Mouse (Mus musculus) hematopoietic stem cell, adult 5-6 weeks (primary cell): ENCODE results near the gene Glce. TPM values are rescaled to one million over a fixed set of nuclear protein-coding genes. Genes with fewer than 3 reads are reported as not detected.

ENCODE experiments used
- ATAC-seq, 2 experiments: fragments of 125-278 bp in 1 of 2; replicated peaks in 1 of 2; 2 replicates each; pipeline ENCODE4 v1.8.0; 2016 to 2017; ENCODE audit warnings: inconsistent platforms in 2 of 2, mild to moderate bottlenecking in 2 of 2, moderate number of reproducible peaks in 2 of 2, low read depth in 1 of 2, moderate TSS enrichment in 1 of 2; ENCODE audit not compliant: low FRiP score in 2 of 2, poor library complexity in 2 of 2, severe bottlenecking in 2 of 2, insufficient read depth in 1 of 2, low TSS enrichment in 1 of 2
- total RNA-seq: library from RNA; stranded (forward); fragments of 172-1452, 232-1000 nt; gene quantifications from 2 replicates; pipeline ENCODE4 v1.2.3, GENCODE M21; 2017

Glce gene
- total RNA-seq, 1 experiment from 2014 or later, result 19.3 TPM

DNA sequence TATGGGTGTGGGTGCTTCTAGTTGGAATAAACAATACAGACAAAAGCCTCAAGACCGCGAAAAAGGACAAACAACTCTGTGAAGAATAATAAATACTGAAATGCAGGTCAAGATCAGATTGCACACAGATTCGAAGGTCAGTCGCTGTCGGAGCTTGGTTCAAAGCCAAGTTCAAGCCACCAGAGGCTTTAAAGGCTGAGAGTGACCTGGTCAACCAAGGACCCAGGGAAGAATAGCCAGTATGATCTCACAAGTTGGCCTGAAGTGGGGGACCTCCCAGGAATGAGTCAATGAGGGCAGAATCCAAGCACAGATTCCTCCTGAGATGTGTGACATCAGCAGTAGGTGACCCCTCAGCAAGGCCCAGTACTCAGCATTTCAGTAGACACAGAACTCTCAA, 8.3 kb upstream of the Glce start:
- no peak for ATAC-seq

DNA sequence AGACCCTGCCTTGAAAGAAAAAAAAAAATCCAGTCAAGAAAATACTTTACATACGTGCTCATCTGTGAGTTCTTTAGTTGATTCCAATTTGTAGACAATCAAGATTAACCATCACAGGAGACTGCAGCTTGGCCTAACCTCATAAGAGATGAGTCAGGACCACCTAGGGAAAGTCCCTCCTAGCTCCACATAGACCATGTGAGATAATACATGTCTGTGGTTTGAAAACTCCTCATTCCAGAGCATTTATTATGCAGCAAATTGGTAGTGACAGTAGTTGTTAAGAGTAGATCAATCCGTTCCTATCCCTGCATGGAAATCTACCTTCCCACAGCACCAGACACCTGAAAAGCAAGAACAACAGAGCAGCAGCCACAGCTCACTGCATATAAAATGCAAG, 5.6 kb upstream of the Glce start:
- ATAC-seq, result no peak

DNA sequence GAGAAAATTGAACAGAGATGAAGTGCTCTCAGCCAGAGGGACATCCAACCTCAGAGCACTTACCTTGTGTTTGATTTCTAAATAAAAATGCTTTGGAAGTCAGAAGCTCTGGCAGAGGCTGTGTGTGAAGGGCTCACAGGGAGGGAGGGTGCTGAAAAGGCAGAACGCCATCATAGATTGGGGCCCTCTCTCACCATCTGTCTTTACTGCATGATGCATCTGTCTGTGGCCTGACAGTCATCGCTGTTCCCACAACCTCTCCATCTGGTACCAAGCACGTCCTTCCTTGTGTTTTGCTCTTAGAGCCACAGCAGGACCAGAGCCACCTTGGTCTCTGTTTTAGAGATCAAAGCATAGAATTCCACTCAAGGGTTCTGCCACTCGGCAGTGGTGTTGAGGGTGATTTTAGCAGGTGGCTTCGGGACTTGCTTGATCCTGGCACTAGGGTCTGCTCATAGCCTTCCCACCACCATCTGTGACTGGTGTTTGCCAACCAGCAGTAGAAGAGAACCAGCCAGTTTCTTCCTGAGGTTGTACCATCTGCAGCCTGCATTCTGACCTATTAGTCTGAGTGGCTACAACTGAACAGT, 3.6 kb upstream of the Glce start:
- ATAC-seq, result no peak

DNA sequence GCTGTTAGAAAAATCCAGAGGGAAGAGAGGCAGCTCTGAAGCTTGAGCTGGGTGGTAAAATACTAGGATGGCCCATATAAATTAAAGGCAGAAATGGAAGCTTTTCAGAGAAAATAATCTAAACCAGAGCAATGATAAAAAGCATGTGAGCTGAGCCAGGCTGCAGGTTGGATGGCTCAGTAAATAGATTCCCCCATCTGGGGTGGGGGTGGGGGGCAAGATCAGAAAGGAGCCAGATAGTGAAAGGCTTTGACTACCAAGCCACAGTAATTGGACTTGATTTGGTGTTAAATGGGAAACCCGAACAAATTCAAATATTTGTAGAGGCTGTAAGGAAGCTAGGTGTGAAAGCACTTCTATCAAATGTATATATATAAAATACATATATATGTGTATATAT, 1.8 kb upstream of the Glce start:
- no peak for ATAC-seq

DNA sequence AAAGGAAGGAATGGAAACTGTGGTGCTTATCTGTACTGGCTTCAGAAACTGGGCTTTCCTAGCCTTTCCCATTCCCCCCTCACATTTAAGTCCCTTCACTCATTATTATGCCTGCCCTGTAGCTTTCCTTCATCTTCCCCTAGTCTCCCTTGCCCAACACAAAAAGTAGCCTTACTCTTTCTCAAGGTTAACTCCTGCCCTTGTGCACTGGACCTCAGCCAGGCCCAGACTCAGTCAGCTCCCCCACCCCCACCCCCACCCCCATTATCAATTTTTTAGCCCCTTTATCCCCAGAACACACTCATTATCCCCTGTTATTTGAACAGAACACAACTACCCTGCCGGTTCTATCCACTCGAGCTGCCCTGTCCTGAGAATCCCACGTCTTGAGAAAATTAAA, 1.0 kb upstream of the Glce start:
- ATAC-seq, result no peak

DNA sequence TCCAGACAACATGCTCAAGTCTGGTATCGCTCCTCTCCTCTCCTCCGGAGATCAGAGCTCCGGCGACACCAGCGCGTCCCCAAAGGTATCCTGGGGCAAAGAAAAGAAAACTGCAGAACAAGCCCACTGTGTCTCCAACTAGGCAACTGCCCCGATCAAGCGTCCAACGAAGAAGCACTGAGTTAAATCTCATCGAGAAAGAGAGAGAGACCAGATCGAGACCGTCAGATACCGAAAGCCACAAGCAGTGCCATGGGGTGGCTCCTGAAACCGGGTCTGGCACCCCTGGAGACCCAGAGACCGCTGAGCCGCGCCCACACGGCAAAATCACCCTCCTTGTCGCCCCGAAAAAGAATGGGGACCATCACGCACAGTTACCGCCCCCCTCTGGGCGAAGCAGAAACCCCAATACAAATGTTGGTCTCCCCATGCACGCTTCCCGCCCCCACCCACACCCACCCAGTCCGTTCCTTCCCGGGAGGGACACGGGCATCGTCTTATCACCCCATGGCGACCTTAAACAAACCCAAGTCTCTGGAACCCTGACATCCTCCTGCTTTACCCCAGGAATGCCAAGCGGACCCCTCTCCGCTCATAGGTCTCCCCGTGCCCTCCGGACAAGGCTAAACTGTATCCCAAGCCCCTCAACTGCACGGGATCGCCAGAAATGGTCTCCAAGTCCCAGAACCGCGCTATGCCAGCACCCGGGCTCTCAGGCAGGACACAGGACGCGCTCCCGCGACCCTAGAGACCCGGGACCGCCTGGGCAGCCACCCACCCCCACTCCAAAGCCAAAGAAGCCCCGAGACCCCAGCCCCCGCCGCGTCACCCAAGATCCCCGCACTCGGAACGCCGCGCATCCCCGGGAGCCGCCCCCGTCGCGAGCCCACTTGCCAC, 656 bp downstream of the Glce start:
- ATAC-seq, result no peak; a peak in 1 of 4 replicates

DNA sequence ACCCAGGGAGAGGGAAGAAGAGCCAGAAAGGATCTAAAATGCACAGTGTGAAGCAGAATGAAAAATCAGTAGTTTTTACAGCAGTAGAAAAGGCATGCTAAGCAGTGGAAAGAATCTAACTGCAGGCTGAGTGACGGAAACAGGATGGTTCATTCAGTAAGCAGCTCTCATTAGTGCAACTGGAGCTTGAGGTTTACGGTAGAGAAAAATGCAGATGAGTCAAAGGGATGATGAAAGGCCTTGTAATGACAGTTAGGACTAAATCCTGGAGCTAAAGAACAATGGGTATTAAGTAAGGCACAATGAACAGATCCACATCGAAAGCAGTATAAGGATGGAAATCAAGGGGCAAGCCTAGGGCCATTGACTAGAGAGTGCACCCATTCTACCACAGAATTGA, 3.7 kb downstream of the Glce start:
- no peak for ATAC-seq

DNA sequence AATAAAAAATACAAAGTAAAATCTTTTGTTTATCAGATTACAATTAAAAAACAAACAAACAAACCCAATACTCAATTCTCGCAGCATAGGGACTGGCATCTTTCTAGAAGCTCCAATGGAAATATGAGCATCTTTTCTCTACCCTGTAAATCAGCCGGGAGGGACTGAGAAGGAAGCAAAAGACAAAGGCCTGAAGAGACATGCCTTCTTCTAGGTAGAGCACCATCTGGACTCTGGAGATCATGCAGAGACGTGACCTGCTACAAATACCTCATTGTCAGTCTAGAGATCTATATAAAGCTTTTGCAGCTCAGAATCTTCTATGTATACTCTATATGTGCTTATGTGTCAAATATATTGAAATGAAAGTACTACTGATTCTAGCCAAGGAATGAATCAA, 6.6 kb downstream of the Glce start:
- no peak for ATAC-seq

DNA sequence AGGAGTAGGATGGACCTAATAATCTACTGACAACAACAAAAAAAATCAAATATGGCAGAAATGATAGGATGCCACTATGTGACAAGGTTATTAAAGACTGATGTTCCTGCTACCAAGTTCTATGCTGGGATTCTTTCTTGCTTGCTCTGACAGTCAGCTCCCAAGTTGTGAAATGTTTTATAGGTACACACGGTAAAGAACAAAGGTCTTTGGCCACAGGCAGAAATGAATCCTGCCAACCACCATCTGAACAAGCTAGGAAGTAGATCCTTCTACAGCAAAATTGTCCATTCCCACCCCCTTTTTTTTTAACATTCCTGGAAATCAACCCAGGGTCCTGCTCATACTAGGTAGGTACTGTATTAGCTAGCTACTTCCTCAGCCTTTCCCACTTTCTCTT, 25.9 kb downstream of the Glce start:
- ATAC-seq, result no peak

DNA sequence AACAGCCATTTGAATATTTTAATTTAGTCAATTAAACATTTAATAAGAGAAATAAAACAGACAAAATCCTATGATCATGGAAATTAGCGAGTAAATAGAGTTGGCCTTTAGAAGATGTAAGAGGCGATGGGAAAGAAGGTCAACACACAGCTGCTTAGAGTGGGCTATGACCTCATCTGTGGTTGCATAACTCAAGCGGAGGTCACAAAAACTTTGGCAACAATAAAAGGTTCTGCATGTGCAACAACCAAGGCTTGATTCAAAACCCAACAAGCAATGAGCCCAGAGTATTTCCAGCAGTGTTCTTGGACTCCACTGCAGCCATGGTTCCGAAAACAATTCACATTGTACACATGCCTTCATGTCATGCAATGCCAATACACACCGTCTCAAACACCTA, 30.9 kb downstream of the Glce start:
- ATAC-seq, result no peak

DNA sequence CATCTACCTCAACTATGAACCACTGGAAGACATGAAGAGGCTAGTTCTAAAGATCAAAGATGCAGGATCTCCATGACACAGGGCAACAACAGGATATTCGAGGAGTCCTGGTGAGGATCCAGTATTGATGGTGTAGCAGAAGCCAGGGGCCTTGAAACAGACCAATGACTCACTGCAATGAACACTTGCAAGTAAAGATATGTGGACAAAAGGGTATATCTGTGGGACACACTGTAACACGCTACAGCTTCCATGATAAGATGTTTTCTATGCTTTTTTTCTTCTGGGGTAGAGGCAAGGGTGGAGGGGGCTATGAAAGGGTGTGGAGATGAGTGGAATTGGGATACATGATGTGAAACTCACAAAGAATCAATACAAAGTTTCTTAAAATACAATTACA, 36.9 kb downstream of the Glce start:
- ATAC-seq, result no peak

DNA sequence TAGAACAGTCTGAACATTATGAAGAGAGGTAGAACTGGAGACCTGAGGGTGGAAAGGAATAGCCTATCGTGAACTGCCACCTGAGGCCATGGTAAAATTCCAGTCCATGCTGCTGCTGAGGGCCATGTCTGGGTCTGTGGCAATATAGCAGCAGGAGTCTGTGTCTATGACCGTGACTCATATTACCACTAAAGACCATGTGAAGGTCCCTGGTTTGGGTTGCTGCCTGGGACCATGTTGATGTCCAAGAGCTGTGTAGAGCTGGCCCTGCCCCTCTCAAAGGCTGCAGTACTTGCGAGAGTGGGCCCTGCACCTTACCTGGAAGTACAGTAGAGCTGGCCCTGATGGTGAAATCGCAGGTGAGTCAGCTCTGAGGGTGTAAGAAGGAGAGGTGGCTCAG, 37.6 kb downstream of the Glce start:
- ATAC-seq, result no peak

DNA sequence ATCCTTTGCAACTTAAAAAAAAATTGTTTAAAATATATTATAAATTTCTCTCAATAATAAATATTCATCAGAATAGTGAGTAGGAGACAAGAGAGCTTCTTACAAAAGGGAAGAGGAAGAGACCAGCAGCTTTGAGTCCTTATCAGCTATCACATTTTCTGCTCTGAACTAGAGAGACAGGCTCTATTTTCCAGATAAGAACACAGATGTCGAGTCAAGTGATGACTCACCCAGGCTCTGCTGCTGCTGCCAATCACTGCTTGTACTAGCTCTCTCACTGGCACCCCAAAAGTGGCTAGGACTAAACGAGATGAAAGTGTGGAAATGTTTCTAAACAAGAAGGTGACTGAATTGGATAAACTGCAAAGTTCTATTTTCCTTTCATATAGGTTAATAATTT, 39.5 kb downstream of the Glce start:
- ATAC-seq, result no peak

DNA sequence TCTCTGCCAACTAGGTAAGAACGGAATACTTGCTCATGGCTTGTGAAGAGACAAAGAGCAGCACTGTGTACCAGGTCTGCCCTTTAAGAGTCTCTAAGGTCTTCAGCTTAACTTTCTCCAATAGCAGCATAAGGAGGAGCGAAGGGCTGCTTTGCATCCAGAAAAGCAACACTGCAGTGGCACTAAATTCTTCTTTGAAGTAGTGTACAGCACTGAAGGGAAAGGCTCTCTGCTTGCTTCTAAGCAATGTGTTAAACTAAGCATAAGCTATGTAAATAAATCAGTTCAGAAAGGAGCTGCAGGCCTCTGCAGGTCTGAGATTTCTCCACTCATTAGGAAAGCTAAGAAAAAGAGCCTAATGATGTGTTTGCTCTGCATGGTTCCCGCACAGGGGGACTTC, 40.9 kb downstream of the Glce start:
- ATAC-seq, result no peak

DNA sequence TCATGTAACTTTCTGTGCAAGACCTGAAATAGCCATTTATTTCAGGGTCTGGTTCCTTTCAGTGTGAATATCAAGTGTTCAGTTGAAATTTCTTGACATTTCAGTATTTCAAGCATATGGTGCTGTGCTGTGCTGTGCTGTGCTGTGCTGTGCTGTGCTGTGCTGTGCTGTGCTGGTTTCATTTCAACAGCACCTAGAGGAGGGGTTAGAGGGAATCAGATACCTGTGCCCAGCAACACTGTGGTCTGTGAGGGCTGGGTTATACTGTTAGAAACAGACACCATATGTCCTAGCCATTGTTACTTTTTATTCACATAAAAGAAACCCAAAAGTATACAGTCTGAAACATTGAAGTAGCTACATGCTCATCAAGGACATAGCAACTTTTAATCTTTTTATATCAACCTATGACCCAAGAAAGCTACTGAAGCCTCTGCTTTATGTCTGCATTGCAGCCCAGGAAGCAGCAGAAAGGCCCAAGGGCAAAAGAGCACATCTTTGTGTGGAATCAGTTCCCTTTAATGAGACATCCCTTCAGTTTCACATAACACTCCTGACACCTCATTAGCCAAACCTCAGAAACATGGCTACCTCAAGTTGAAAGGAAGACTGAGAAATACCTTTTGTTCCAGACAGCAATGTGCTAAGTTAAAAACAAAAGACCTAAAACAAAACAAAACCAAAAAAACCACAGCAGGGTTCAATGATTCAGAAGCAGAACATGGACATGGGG, 42.3 kb downstream of the Glce start:
- ATAC-seq, result no peak

DNA sequence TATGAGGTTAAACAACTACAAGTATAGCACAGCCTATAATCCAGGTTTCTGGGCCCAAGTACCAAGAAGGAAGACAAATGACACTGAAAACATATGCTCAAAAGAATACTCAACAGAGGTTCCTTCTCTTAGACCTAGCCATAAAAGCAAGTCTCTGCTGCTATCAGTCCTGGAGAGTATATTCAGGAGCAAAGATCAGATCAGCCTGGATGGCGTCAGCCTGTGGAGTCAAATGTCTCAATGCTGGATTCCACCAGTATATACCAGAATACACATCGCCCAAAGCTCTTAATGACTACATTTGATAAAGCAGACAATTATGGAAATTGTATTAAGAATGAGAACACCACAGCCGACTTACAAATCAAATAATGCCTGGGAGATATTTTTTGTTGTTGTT, 60.2 kb downstream of the Glce start:
- ATAC-seq, result no peak

DNA sequence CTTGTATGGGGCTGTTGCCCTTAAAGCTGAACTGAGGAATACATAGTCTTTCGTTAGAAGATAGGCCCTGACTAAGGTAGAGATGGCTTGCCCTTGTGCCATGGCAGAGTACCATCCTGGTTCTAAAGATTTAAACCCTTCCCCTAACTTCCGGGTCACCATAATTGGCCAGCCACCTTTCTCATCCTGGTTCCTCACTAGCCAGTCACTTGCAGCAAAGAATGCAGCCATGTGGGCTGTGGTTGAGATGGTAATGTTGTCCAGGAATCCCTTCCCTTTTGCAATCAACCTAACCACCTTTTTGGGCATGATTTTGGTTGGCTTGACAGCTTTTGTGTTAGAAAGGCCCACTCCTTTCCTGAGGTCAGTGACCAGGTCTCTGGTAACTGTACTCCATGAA, 62.0 kb downstream of the Glce start:
- no peak for ATAC-seq

DNA sequence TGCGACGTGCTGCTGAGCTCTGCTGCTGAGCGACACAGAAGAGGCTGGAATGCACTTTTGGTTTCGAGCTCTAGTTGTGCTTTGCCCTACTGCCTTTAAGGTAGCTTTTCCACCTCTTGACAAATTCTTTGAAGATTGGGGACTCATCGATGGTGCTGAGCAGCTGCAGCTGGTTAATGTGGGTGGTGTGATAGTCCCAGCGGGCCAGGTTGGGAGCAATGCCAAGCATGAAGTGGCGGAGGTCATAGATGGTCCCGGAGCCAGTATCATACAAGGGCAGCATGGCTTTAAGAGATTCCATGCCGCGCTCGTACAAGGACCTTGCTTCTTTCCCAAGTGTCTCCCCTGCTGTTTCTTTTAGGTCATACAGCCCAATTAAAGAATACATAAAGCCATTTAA, 62.5 kb downstream of the Glce start:
- ATAC-seq, result no peak
